Mouse (Mus musculus): ENCODE data around the gene Camsap2. TPM values are rescaled to one million over a fixed set of nuclear protein-coding genes. Genes with fewer than 3 reads are reported as not detected.

Gene Camsap2
- polyA plus RNA-seq (2017; shearing (Covaris generic)), result 1 to 10 TPM; 3.9 to 6.2 TPM

GRCm38 (mm10) chr1:136345454-136346372 is at the start of gene Camsap2:
TSS of gene Camsap2 (minus strand) at chr1:136346104.
- peak; percentile 87 for ATAC-seq

- ATAC-seq, result no peak
These were observed 49.2 kb upstream of the Camsap2 start for GRCm38 (mm10) chr1:136395073-136395472.

DNA sequence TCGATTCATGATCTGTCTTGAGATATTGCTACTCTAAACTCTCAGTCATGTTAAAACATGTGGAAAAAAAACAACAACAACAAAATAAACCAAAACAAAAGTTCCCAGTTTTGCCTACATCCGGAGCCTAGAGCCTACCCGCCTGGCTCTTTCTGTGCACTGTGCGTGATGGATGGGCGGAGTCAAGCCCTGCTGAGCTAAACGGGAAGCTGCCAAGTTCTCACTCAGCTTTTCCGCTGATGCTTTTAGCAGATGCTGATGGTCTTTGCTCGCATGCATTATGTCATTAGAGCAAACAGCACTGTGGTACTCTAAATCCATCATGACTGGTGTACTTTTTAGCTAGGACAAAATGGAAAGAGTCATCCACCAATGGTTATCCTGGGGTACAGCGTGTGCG is 48.6 kb upstream of the Camsap2 start:
- ATAC-seq, result peak; percentile 49

DNA sequence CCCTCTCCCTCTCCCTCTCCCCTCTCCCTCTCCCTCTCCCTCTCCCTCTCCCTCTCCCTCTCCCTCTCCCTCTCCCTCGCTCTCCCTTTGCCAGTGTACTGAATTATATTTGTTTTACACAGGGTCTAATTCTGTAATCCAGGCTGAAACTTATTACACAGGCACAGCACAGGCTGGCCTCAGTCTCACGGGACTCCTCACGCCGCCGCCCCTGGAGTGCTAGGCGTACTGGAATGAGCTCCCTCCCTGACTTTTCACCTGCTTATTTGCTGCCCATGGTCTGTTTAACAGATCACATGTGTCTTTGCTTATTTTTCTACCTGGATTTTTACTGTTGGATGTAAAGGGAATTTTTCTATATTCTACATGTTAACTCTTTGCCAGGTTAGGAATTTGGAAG is 41.0 kb upstream of the Camsap2 start:
- ATAC-seq, result no peak

DNA sequence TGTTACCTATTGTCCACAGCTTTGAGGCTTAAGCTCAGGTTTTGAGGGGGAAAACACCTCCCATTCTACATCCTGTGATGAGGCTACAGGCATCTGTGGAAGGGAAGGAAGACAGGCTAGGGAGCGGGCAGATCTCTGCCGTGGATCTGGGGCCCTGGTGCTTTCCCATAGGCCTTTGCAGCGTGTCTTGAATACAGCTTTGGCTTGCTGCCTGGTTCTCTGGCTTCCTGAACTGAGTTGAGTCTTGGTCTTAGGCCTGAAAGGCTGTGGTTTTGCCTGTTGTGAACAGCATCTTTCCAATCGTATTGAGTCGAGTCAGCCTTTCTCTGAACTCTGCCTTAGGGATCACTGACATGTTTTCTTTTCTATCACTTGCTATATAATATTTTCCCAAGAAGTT is 35.7 kb upstream of the Camsap2 start:
- ATAC-seq, result no peak

DNA sequence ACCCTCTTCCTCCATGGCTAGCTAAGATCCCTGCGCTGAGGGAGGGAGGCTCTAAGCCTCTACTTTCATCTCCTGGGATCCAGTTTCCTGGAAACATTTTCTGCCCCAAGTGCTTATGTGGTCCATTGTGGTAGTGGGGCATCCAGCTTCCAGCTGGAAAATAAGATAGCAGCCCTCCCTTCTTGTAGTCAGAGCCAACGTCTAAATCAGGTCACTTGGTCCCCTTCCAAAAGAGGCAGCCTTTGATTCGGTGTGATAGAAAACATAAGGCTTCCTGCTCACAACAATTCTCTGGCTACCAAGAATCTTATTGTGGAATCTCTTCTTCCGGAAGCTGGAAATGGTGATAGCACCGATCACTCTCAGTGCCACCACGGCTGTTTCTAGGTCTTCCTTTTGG is 35.3 kb upstream of the Camsap2 start:
- ATAC-seq, result no peak

GRCm38 (mm10) chr1:136380606-136381005 is 34.7 kb upstream of the Camsap2 start:
- ATAC-seq, result no peak

DNA sequence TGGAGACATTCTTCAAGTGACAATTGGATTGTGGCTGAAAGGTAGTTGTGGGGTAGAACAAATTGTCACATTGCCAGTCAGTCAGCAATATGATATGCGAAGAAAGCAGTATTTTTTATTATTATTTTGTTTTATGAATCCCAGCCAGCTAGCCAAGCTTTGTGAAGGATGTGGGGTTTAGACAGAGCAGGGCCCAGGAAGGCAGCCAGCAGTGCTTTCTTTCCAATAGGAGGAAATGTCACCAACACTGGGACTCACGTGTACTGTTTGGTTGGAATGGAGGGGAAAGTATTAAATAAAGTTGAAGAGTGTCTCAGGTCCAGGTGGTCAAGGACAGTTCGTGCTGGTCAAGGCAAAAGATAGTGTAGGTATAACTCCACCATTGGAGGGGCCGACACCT is 34.3 kb upstream of the Camsap2 start:
- no peak for ATAC-seq

- no peak for ATAC-seq
These were observed 33.4 kb upstream of the Camsap2 start for GRCm38 (mm10) chr1:136379261-136379660.

- no peak for ATAC-seq
These were observed 20.1 kb upstream of the Camsap2 start for GRCm38 (mm10) chr1:136365986-136366385.

DNA sequence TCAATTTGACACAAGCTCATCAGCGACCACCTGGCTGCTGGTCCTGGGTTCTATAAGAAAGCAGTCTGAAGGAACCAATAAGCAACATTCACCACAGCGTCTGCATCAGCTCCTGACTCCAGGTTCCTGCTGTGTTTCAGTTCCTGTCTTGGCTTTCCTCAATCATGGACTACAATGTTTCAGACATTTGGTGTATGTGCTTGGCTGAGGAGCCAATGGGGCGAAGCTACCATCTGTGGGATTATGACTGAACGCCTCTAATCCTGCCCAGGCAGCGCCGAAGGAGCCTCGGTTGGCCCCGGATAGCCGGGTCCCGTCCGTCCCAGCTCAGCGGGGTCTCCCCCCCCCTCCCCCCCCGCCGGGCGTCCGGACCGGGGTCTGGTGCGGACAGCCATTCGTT is 18.8 kb upstream of the Camsap2 start:
- no peak for ATAC-seq

DNA sequence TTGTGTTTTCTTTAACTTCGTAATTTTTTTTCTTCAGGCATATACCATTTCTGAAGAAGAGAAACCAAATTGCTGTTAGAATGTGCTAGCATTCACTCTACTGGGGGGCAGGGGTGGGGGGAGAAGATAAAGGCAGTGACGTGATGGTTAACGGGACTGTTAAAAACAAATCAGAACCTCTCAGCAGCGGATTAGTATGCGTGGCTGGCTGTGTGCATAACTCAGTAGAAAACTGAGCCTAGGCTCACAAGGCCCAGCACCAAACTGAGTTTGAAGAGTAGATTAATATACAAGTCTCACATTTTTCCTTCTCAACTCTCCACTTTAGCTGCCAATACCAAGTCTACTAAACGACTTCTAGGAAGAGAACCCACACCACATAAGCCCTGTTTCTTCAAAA is 17.1 kb upstream of the Camsap2 start:
- no peak for ATAC-seq

DNA sequence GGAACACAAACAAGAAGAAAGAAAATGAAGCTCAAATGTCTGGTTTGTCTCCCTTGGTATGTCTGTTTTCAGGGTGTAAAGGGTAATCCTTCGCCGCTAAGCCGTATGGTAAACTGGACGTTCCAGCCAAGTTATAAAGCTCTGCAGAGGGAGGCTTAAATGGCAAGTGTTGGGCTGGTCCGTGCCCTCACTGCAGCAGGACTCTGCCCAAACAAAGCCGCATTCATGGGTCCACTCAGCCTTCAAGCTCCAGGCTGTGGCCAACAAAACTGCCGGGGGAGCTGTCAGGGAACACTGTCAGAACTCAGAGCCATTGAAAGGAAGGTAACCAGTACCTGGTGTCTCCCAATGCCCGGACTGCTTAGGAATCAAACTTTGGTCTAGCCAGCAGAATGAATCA is 16.7 kb upstream of the Camsap2 start:
- ATAC-seq, result no peak

DNA sequence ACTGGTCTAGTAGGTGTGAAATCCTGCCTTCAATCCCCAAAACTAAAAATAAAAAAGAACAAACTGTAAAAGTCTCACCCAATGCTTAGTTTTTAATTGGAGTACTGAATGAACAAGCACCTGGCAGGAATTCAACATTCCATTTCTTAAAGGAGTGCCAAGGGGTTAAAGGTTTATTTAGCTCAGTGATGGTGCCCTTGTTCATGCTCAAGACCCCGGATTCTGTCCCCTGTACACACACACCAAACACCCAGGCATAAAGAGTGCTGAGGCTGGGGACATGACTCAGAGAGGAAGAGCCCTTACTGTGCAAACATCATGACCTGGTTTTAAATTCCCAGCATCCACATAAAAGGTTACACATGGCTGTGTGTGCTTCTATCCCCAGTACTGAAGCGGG is 15.5 kb upstream of the Camsap2 start:
- ATAC-seq, result no peak

DNA sequence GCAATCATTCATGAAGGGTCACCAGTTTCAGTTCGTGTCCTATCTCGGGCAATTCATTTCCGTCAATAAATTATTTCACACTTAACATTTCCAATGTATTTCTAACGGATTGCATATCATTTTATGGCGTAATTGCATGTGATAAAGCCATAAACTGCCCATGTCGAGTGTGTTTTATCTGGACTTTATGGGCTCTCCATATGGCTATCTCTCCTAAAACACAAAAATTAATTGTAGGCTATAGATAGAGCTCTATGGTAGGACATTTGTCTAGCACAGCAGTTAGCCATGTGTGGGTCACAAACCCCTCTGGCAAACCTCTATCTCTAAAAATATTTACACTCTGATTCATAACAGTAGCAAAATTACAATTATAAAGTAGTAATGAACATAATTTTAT is 15.0 kb upstream of the Camsap2 start:
- no peak for ATAC-seq

GRCm38 (mm10) chr1:136358841-136359360 is 13.0 kb upstream of the Camsap2 start:
- no peak for ATAC-seq

- no peak for ATAC-seq
These were observed 9.7 kb upstream of the Camsap2 start for GRCm38 (mm10) chr1:136355651-136356050.

DNA sequence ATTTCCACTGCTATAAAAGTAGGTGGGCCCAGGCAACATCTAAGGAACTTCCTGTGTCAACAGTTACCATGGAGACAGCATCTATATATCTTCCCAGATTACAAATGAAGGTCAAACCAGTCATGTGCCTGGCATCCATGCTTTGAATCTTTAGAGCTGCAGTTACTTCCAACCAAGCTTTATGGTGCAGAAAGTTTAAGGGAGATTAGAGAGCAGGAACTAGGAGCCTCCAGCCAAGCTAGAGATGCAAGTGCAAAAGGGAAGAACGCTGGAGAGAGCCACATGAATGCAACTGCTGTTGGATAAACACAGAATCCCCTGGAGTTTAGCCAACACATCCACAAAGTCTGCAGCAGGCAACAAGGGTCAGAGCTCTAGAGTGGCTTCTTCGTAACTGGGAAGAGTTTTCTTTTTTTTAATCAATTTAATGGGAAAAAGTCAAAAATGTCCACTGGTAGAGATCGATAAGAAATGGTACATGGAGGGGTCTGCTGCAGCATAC is 4.8 kb upstream of the Camsap2 start:
- no peak for ATAC-seq

DNA sequence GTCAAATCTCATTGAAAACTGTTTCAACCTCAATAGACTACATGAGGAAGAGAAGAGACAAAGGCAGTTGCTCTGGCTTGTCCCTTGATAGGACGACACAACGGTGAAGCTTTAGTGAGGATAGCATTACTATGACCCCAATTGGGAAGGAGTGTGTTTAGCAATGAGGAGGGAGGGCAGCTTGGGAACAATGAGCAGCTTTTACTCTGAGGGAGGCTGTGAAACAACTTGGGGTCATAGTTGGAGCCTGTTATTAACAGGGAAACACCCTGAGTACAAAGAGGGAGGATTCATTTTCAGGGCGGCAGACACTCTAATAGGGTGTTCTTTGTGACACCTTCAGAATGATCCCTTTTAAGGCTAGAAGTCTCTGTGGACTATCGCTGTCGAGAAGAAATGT is 2.2 kb upstream of the Camsap2 start:
- no peak for ATAC-seq

DNA sequence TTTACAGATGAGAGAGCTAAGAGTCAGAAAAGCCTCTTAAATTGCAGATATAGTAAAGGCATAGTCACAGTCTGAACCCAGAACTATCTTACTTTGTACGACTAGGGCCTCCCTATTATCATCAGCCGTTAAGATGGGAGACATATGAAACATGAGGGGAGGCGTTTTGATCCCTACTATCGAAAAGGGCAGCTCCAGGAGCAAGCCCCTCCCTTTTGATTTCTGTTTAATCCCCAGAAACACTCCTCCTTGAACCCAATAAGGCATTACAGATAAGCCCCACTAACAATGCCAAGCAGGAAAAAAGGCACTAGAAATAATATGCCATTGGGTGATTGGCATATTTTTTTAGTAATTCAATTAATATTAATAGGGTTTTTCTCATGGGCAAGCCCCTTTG is 1.2 kb upstream of the Camsap2 start:
- no peak for ATAC-seq

DNA sequence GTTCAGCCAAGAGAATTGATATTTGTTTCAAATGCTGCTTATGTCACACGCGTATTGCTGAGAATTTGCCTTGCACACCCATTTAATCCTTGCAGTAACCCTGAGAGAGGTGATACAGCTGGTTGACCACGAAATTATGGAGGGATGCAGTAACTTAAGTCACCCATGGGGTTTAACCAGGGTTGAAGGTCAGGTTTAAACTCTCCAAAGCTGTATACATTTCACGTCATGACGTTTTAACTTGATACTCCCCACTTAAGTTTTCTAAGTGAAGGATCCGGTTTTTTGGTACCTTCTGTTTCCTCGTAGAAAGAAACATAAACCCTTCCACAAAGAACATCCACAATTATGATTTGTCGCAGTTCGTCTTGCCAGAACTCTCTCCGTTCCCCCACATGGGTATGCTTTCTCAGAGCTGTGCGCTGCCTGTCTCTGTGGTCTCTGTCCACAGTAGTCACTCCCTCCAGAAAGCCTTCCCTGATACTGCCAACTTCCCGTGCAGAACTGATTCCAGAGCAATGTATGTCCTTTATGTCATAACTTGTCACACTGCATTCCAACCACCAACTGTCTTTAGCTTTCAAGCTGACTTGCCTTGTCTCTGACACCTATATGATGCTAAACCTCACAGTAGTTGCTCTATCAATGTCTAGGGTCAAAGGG is 600 bp upstream of the Camsap2 start:
- ATAC-seq, result peak; percentile 33

GRCm38 (mm10) chr1:136344768-136345453 is 993 bp downstream of the Camsap2 start:
- ATAC-seq, result no peak

- no peak for ATAC-seq
These were observed 1.6 kb downstream of the Camsap2 start for GRCm38 (mm10) chr1:136344281-136344680.

All from CD4-positive, CD25-positive, alpha-beta regulatory T cell, adult 4 months (primary cell).